Mouse (Mus musculus): Measurements from ENCODE around the gene Dgkz.

- TF ChIP-seq CTCF (IDR thresholded peaks at IDR 0.05; ENCODE audit: insufficient read depth, low read depth, low read length), result no peak
- TF ChIP-seq POLR2A (IDR thresholded peaks at IDR 0.05; ENCODE audit: insufficient read depth, low read depth, low read length), result no peak
These were observed 30.2 kb downstream of the Dgkz start, which contains the start of gene Gm9821 for GRCm38 (mm10) chr2:91945483-91945882.
